Mouse (Mus musculus): ENCODE data around the gene Zdhhc5. TPM values are rescaled to one million over a fixed set of nuclear protein-coding genes. Genes with fewer than 3 reads are reported as not detected.

Gene Zdhhc5
- polyA plus RNA-seq, 1 experiment from 2014 or later: 30.6 TPM

DNA sequence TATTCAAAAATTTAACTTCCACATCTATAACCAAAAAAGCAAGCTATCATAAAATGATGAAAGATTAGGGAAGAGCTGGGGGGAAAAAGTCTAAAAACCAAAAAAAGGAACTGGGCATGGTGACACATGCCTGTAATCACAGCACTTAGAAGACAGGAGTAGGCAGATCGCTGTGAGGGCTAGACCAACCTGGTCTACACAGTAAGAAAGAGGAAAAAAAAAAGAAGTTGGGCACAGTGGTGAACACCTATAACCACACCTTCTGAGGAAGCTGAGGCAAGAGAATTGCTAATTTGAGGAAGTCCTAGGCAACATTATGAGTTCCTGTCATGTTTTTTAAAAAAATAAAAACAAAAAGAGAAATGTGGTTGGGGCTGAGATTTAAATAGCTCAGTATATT lies 59.1 kb downstream of the Zdhhc5 start:
- no peaks in the 10 kb centered on the region for H3K36me3 ChIP-seq (ENCODE audit: insufficient read depth, low read length)
- ATAC-seq (ENCODE audit: low FRiP score, low TSS enrichment): no peak
- WGBS: 68% methylated on average over 1 of the region's 1 CpGs
- H3K9me3 ChIP-seq (ENCODE audit: low read length): no peaks in the 10 kb centered on the region
- H3K9ac ChIP-seq (replicated peaks; ENCODE audit: low read length): no peak overlapping the region
- no peak overlapping the region for H3K4me3 ChIP-seq (ENCODE audit: low read length)
- no peaks in the 10 kb centered on the region for H3K27me3 ChIP-seq (ENCODE audit: insufficient read depth, low read length)
- no peak overlapping the region for H3K27ac ChIP-seq (ENCODE audit: low read length)
- no peak overlapping the region for H3K4me2 ChIP-seq (replicated peaks; ENCODE audit: low read depth, low read length)
- H3K4me1 ChIP-seq (ENCODE audit: insufficient read depth, low read length): peaks cover 4% of the 10 kb centered on the region

DNA sequence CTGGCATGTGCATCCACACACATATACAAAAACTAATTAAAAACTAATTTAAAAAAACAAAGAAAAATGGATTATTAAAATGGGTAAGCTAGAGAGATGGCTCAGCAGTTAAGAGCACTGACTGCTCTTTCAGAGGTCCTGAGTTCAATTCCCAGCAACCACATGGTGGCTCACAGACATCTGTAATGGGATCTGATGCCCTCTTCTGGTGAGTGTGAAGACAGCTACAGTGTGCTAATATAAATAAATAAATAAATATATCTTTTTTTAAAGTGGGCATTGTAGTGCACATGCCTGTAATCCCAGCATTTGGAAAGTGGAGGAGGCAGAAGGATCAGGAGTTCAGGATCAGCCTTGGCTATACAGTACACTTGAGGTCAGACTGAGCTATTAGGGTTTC lies 61.6 kb downstream of the Zdhhc5 start:
- H3K9ac ChIP-seq (replicated peaks; ENCODE audit: low read length): no peak overlapping the region
- no peak overlapping the region for H3K4me3 ChIP-seq (ENCODE audit: low read length)
- H3K27me3 ChIP-seq (ENCODE audit: insufficient read depth, low read length): no peaks in the 10 kb centered on the region
- no peak overlapping the region for H3K4me2 ChIP-seq (replicated peaks; ENCODE audit: low read depth, low read length)
- ATAC-seq (ENCODE audit: low FRiP score, low TSS enrichment): no peak
- H3K36me3 ChIP-seq (ENCODE audit: insufficient read depth, low read length): no peaks in the 10 kb centered on the region
- peaks cover 4% of the 10 kb centered on the region for H3K4me1 ChIP-seq (ENCODE audit: insufficient read depth, low read length)
- no peak overlapping the region for H3K27ac ChIP-seq (ENCODE audit: low read length)
- H3K9me3 ChIP-seq (ENCODE audit: low read length): no peaks in the 10 kb centered on the region

DNA sequence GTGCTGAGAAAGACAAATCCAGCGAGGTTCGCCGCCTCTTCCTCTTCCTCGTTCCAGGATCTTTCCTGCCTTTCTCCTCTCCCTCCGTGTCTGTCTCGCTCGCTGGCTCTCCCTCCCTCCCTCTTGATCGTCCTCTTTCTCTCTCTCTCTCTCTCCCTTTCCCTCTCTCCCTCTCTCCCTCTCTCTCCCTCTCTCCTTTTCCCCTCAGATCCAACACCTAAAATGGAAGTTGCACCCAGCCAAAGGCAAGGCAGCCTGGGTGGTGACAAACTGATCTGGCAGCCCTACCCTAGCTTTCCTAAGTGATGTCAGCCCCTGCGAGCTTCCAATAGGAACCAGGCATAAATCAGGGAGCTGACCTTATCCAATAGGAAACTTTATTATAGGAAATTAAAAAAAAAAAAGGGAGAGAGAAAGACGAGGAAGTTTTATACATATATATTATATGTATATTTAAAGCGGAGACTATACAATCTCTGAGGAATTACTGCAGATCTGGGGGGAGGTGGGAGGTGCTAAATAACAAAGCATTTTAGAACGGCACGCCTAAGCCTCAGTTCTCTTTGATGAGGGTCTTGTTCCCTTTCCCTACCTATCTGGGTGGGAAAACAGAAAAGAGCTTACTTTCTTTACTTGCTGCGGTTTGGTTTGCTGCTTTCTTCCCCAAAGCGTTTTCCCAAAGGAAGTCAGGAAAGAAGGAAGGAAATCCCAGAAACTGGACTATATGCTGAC lies 64.3 kb downstream of the Zdhhc5 start, which contains the start of gene Ctnnd1:
Gene Ctnnd1, minus strand, starts transcription at position 302 of the 732 bp plus-strand sequence.
- 0% methylated on average over 15 of the region's 15 CpGs for WGBS
- H3K4me2 ChIP-seq (replicated peaks; ENCODE audit: low read depth, low read length): peak within 1 kb of the TSS; percentile 69
- peak; percentile 98 for ATAC-seq (ENCODE audit: low FRiP score, low TSS enrichment)

DNA sequence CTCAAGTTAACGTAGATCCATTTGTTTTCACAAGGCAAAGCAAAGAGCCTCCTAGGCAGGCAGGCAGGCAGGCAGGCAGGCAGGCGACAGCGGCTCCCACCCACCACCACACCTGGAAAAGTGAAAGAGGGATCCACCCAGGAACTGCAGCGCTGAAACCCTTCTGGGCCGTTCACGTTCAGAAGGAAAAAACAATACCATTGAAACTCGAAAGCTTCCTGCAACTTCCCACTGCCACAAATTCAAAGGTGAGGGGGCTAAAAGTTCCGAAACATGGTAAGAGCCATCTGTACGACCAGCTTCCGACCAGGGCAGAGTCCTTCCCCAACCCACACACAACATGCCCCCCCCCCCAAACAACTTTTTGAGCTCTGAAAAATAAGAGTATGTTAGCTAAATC lies 65.3 kb downstream of the Zdhhc5 start:
- peak overlapping the region; percentile 81 for H3K4me3 ChIP-seq (ENCODE audit: low read length)
- ATAC-seq (ENCODE audit: low FRiP score, low TSS enrichment): no peak
- peak overlapping the region; percentile 69 for H3K4me2 ChIP-seq (replicated peaks; ENCODE audit: low read depth, low read length)
- peaks cover 13% of the 10 kb centered on the region for H3K4me1 ChIP-seq (ENCODE audit: insufficient read depth, low read length)
- H3K9ac ChIP-seq (replicated peaks; ENCODE audit: low read length): peak overlapping the region; percentile 81
- H3K27ac ChIP-seq (ENCODE audit: low read length): peak overlapping the region; percentile 83
- no peaks in the 10 kb centered on the region for H3K27me3 ChIP-seq (ENCODE audit: insufficient read depth, low read length)
- 0% methylated on average over 10 of the region's 10 CpGs for WGBS
- H3K36me3 ChIP-seq (ENCODE audit: insufficient read depth, low read length): peaks cover 4% of the 10 kb centered on the region; the same call in 1 of the 2 replicates
- H3K9me3 ChIP-seq (ENCODE audit: low read length): no peaks in the 10 kb centered on the region

More for the DNA sequence above, 64.3 kb downstream of the Zdhhc5 start, which contains the start of gene Ctnnd1:
- Histone ChIP-seq H3K9me3 (ENCODE audit: low read length) (no peaks in the 10 kb centered on the region), H3K36me3 (ENCODE audit: insufficient read depth, low read length) (peaks cover 4% of the 10 kb centered on the region; the same call in 1 of the 2 replicates), H3K9ac (replicated peaks; ENCODE audit: low read length) (peak within 1 kb of the TSS; percentile 93), H3K27ac (ENCODE audit: low read length) (peak within 1 kb of the TSS; percentile 99), H3K4me1 (ENCODE audit: insufficient read depth, low read length) (peaks cover 13% of the 10 kb centered on the region), H3K4me3 (ENCODE audit: low read length) (peak within 1 kb of the TSS; percentile 81), H3K27me3 (ENCODE audit: insufficient read depth, low read length) (no peaks in the 10 kb centered on the region)

DNA sequence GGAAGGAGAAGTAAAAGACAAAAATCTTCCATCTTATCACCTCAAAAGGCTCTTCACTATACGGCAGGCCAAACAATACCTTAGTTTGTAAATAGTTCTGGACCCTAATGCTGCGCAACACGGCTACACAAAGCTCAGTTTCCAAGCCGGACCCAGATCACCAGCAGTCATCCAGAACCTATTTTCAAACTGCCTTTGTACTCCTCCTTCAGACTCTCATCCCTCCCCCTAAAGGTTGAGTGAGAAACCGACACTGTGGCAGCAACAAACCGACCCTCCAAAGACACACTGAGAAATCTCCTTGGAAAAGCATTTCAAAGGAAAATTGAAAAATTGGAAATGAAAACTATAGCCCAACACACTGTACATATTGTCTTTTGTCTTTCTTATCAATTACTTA lies 66.6 kb downstream of the Zdhhc5 start:
- Histone ChIP-seq H3K9me3 (ENCODE audit: low read length) (no peaks in the 10 kb centered on the region), H3K9ac (replicated peaks; ENCODE audit: low read length) (peak overlapping the region; percentile 65), H3K27me3 (ENCODE audit: insufficient read depth, low read length) (no peaks in the 10 kb centered on the region), H3K4me2 (replicated peaks; ENCODE audit: low read depth, low read length) (peak overlapping the region; percentile 70), H3K4me3 (ENCODE audit: low read length) (peak overlapping the region; percentile 52), H3K27ac (ENCODE audit: low read length) (peak overlapping the region; percentile 34; the same call in 1 of the 2 replicates), H3K36me3 (ENCODE audit: insufficient read depth, low read length) (peaks cover 4% of the 10 kb centered on the region; the same call in 1 of the 2 replicates), H3K4me1 (ENCODE audit: insufficient read depth, low read length) (peaks cover 19% of the 10 kb centered on the region)
- no peak for ATAC-seq (ENCODE audit: low FRiP score, low TSS enrichment)
- 13% methylated on average over 6 of the region's 6 CpGs for WGBS

DNA sequence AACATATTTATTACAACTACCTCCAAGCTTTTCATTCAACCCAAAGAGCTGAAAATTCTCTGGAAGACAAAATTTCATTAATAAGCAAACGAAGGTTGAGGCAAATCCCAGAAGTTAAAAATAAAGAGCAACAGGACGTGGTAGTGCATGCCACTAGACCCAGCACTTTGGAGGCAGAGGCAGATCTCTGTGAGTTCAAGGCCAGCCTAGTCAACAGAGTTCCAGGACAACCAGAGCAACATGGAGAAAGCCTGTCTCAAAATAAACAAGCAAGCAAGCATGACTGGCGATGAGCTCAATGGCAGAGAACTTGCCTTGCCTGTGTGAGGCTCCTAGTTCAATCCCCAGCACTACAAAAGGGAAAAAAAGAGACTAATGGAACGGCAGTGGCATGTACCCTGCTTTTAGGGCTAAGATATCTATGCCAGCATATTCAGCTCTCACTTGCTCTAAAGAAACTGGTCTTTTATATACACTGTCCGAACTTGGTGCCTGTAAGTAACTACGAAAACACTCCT lies 67.9 kb downstream of the Zdhhc5 start:
- Histone ChIP-seq H3K9ac (replicated peaks; ENCODE audit: low read length) (no peak overlapping the region), H3K27me3 (ENCODE audit: insufficient read depth, low read length) (no peaks in the 10 kb centered on the region), H3K4me3 (ENCODE audit: low read length) (no peak overlapping the region), H3K9me3 (ENCODE audit: low read length) (no peaks in the 10 kb centered on the region), H3K4me1 (ENCODE audit: insufficient read depth, low read length) (peaks cover 23% of the 10 kb centered on the region), H3K36me3 (ENCODE audit: insufficient read depth, low read length) (peaks cover 4% of the 10 kb centered on the region; the same call in 1 of the 2 replicates), H3K4me2 (replicated peaks; ENCODE audit: low read depth, low read length) (0 out of 2 replicates have a peak overlapping the region, but pooled peaks have one; percentile 70), H3K27ac (ENCODE audit: low read length) (no peak overlapping the region)
- ATAC-seq (ENCODE audit: low FRiP score, low TSS enrichment): no peak
- 94% methylated on average over 6 of the region's 6 CpGs for WGBS

DNA sequence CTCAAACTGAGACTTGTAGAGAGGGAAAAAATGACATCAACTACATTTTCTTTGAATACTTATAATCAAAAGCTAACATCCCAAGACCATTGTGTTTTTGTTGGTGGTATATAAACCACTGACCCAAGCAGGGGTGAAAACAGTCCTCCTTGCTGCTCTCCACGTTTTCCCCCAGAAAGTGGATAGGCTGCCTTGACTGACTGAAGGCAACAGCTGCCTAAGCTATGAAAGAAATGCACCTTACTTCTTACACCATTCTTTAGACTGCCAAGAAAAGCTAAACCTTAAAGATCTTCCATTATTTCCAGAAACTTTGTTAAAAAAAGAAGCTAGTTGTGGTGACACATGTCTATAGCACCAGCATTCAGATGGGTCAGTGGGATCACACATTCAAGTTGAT lies 68.8 kb downstream of the Zdhhc5 start:
- Histone ChIP-seq H3K27ac (ENCODE audit: low read length) (no peak overlapping the region), H3K4me2 (replicated peaks; ENCODE audit: low read depth, low read length) (no peak overlapping the region), H3K4me3 (ENCODE audit: low read length) (no peak overlapping the region), H3K36me3 (ENCODE audit: insufficient read depth, low read length) (peaks cover 4% of the 10 kb centered on the region; the same call in 1 of the 2 replicates), H3K27me3 (ENCODE audit: insufficient read depth, low read length) (no peaks in the 10 kb centered on the region), H3K9me3 (ENCODE audit: low read length) (no peaks in the 10 kb centered on the region), H3K9ac (replicated peaks; ENCODE audit: low read length) (no peak overlapping the region), H3K4me1 (ENCODE audit: insufficient read depth, low read length) (peaks cover 22% of the 10 kb centered on the region; the same call in 1 of the 2 replicates)
- WGBS: 48% methylated on average over 1 of the region's 1 CpGs
- no peak for ATAC-seq (ENCODE audit: low FRiP score, low TSS enrichment)

DNA sequence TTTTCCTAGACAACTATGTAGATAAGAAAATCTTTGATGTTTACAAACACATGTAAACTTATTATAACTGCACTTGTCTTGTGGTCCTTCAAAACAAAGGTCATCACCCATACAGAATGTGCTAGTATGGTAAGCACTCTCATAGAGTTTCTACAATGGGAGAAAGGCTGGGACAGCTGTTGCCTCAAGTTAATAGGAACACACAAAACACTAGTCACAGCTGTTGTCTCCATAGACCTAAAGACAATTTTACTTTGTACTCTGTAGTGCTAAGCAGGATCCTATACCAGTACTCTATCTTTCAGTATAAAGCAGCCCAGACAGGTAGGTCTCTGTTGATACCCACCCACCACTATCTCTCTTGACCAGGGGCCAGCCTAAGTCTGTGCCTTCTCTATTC lies 74.1 kb downstream of the Zdhhc5 start:
- peaks cover 62% of the 10 kb centered on the region for H3K4me1 ChIP-seq (ENCODE audit: insufficient read depth, low read length)

DNA sequence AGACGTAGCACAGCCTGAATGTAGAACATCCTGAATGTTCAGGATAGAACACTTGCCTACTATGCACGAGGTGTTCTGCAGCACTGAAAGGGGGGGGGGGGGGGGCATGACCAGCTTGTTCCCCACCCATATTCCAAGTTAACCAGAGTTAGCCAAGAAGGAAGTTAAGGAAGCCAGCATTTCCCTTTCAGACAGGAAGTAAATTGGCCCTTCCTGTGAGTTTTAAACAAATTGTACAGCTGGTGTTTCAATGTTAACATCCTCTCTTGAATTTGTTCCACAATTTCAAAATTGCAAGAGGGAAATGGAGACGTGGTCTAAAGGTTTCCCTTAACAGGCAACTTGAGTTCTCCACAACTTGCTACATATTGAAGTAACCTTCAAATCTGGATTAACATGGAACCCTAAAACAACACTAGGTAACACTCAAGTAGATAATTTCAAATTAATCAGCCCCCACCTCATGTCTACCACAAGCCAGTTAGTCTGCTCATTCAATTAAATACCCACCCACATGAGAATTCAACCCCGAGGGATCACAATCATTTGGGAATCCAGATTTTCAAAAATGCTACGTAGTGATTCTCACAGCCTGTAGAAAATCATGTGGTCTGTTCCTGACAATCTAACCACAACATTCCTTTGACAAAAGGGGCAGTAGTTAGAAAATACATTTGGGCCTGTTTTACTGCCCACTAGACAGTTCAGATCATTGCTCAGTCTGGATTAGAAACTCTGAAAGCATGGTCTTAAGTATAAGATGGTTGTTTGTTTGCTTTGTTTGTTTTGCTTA lies 76.4 kb downstream of the Zdhhc5 start:
- H3K27me3 ChIP-seq (ENCODE audit: insufficient read depth, low read length): no peaks in the 10 kb centered on the region
- no peak for ATAC-seq (ENCODE audit: low FRiP score, low TSS enrichment)
- peaks cover 78% of the 10 kb centered on the region for H3K4me1 ChIP-seq (ENCODE audit: insufficient read depth, low read length)
- peak overlapping the region; percentile 2; the same call in 1 of the 2 replicates for H3K4me3 ChIP-seq (ENCODE audit: low read length)
- no peaks in the 10 kb centered on the region for H3K36me3 ChIP-seq (ENCODE audit: insufficient read depth, low read length)
- 53% methylated on average over 4 of the region's 5 CpGs for WGBS
- H3K9ac ChIP-seq (replicated peaks; ENCODE audit: low read length): no peak overlapping the region
- H3K4me2 ChIP-seq (replicated peaks; ENCODE audit: low read depth, low read length): peak overlapping the region; percentile 30; the same call in 1 of the 2 replicates
- H3K27ac ChIP-seq (ENCODE audit: low read length): peak overlapping the region; percentile 87
- H3K9me3 ChIP-seq (ENCODE audit: low read length): no peaks in the 10 kb centered on the region

More for the DNA sequence above, 74.1 kb downstream of the Zdhhc5 start:
- H3K4me3 ChIP-seq (ENCODE audit: low read length): no peak overlapping the region
- ATAC-seq (ENCODE audit: low FRiP score, low TSS enrichment): no peak
- no peaks in the 10 kb centered on the region for H3K27me3 ChIP-seq (ENCODE audit: insufficient read depth, low read length)
- H3K9ac ChIP-seq (replicated peaks; ENCODE audit: low read length): no peak overlapping the region
- H3K36me3 ChIP-seq (ENCODE audit: insufficient read depth, low read length): no peaks in the 10 kb centered on the region
- no peak overlapping the region for H3K27ac ChIP-seq (ENCODE audit: low read length)
- H3K4me2 ChIP-seq (replicated peaks; ENCODE audit: low read depth, low read length): no peak overlapping the region
- H3K9me3 ChIP-seq (ENCODE audit: low read length): no peaks in the 10 kb centered on the region
